Mouse (Mus musculus) embryonic fibroblast, embryonic 13.5 days (primary cell): ENCODE results near the gene Sln.

ENCODE experiments used
- CTCF ChIP-seq: IDR thresholded peaks from 2 replicates; pipeline ENCODE4 v1.5.1; 2011; ENCODE audit warnings: mild to moderate bottlenecking, control low read depth, low read length, moderate library complexity, borderline replicate concordance; ENCODE audit not compliant: insufficient read depth
- POLR2A ChIP-seq: IDR thresholded peaks from 2 replicates; pipeline ENCODE4 v1.6.1; 2011; ENCODE audit warnings: low read depth, mild to moderate bottlenecking, control low read depth, low read length, moderate library complexity

- TF ChIP-seq CTCF (no peak), POLR2A (no peak)
These were observed 36.5 kb upstream of the Sln start for GRCm38 (mm10) chr9:53813418-53813817.
